Mouse (Mus musculus): ENCODE results near the gene Nrxn2. TPM values are rescaled to one million over a fixed set of nuclear protein-coding genes. Genes with fewer than 3 reads are reported as not detected.

The Nrxn2 gene
- total and polyA plus RNA-seq, 3 experiments = 0.20 to 0.71 (median 0.30) TPM

DNA sequence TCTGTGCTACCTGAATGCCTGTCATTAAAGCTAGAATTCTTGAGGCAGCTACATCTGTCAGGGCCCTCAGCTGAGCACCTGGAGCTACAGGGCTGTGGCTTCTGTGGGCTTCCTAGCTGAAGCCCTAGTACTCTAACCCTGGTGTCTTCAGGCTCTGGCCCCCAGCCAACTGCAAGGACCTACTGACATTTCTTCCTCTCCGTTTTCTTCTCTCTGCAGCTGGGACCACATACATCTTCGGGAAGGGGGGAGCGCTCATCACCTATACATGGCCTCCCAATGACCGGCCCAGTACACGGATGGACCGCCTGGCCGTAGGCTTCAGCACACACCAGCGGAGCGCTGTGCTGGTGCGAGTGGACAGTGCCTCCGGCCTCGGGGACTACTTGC lies 86.1 kb downstream of the Nrxn2 start:
- H3K9me3 ChIP-seq (replicated peaks; ENCODE audit: low read length) = no peaks in the 10 kb centered on the region
- H3K27me3 ChIP-seq (replicated peaks) = peaks cover 95% of the 10 kb centered on the region
- no peak for DNase-seq (ENCODE audit: extremely low read depth)
- H3K4me1 ChIP-seq (ENCODE audit: control insufficient read depth in 1 of 2, insufficient read depth in 2 of 2) = peaks cover 4 to 28% of the 10 kb centered on the region in 2 experiments; a peak in 3 of 4 replicates
- H3K27ac ChIP-seq (ENCODE audit: insufficient read depth, low read depth) = no peak overlapping the region
- H3K4me2 ChIP-seq (ENCODE audit: insufficient read depth, low read depth, poor library complexity, severe bottlenecking) = no peak overlapping the region
- in situ Hi-C loops (cut with MboI; ENCODE audit: low pct_ligation_motif_present, low pct_unique_long_range_greater_than_20kb, low sequenced_read_pairs) = loop anchor here (5.0 kb wide), 1 partner anchor 38 kb away; the partner anchor contains the start of gene Slc22a12
- dilution Hi-C loops (cut with MboI; ENCODE audit: extremely low pct_ligation_motif_present, extremely low pct_unique_long_range_greater_than_20kb, low sequenced_read_pairs) = no loop called here
- H3K79me2 ChIP-seq (replicated peaks; ENCODE audit: control insufficient read depth, extremely low read depth, insufficient read depth, poor library complexity, severe bottlenecking) = no peaks in the 10 kb centered on the region
- H3K9ac ChIP-seq (ENCODE audit: insufficient read depth, low read depth) = no peak overlapping the region
- no peaks in the 10 kb centered on the region for H3K36me3 ChIP-seq (replicated peaks in 1 of 2; ENCODE audit: control insufficient read depth in 1 of 2, insufficient read depth in 1 of 2, low read length in 1 of 2)
- TF ChIP-seq PAX5 (IDR thresholded peaks at IDR 0.05; ENCODE audit: low read length) (no peak), CHD2 (IDR thresholded peaks at IDR 0.05; ENCODE audit: low read length) (no peak), USF2 (conservative IDR thresholded peaks at IDR 0.05; ENCODE audit: low read depth, low read length) (no peak), ZNF384 (IDR thresholded peaks at IDR 0.05; ENCODE audit: low read depth, low read length) (no peak), EP300 (IDR thresholded peaks at IDR 0.05; ENCODE audit: low read length) (no peak), POLR2A (IDR thresholded peaks at IDR 0.05; ENCODE audit: low read depth, low read length) (no peak), USF1 (IDR thresholded peaks at IDR 0.05; ENCODE audit: low read depth, low read length) (no peak), MAX (IDR thresholded peaks at IDR 0.05; ENCODE audit: low read length) (no peak), POLR2AphosphoS2 (IDR thresholded peaks at IDR 0.05; ENCODE audit: low read depth, low read length) (no peak), JUN (IDR thresholded peaks at IDR 0.05; ENCODE audit: insufficient read depth, low read depth, low read length) (no peak), UBTF (IDR thresholded peaks at IDR 0.05; ENCODE audit: low read depth, low read length) (no peak), RCOR1 (conservative IDR thresholded peaks at IDR 0.05; ENCODE audit: low read depth, low read length) (no peak), MEF2A (IDR thresholded peaks at IDR 0.05; ENCODE audit: borderline replicate concordance, low read depth, low read length) (no peak), KAT2A (IDR thresholded peaks at IDR 0.05; ENCODE audit: insufficient replicate concordance, low read length) (no peak), ZKSCAN1 (IDR thresholded peaks at IDR 0.05; ENCODE audit: borderline replicate concordance, low read depth, low read length) (no peak)
- no peak overlapping the region for H3K4me3 ChIP-seq (replicated peaks in 1 of 3; ENCODE audit: low read depth in 2 of 3, low read length in 2 of 3, poor library complexity in 1 of 3)

DNA sequence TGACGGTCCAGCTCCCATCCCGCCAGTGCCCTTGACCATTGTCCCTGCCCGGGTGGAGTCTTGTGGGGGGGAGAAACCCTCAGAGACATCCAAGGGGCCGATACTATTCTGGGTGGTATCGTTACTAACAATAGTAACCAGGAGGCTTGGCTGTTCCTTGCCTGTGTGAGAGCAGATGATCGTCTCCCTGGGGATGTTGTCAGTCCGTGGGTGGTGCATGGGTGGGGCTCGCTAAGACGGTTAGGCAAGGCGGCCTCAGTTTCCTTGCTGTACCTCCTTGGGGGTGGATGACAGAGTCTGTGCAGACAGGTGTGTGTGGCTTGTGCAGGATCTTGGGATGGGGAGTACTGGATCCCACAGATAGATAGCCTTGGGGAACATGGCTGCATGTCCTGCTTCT lies 88.9 kb downstream of the Nrxn2 start:
- H3K9me3 ChIP-seq (replicated peaks; ENCODE audit: low read length) = no peaks in the 10 kb centered on the region
- H3K4me1 ChIP-seq (ENCODE audit: control insufficient read depth in 1 of 2, insufficient read depth in 2 of 2) = peaks cover 4 to 23% of the 10 kb centered on the region in 2 experiments; a peak in 3 of 4 replicates
- no peaks in the 10 kb centered on the region for H3K36me3 ChIP-seq (replicated peaks in 1 of 2; ENCODE audit: control insufficient read depth in 1 of 2, insufficient read depth in 1 of 2, low read length in 1 of 2)
- H3K4me2 ChIP-seq (ENCODE audit: insufficient read depth, low read depth, poor library complexity, severe bottlenecking) = no peak overlapping the region
- H3K79me2 ChIP-seq (replicated peaks; ENCODE audit: control insufficient read depth, extremely low read depth, insufficient read depth, poor library complexity, severe bottlenecking) = no peaks in the 10 kb centered on the region
- in situ Hi-C loops (cut with MboI; ENCODE audit: low pct_ligation_motif_present, low pct_unique_long_range_greater_than_20kb, low sequenced_read_pairs) (loop anchor here (5.0 kb wide), 1 partner anchor 35 kb away; the partner anchor contains the start of gene Slc22a12), dilution Hi-C loops (cut with MboI; ENCODE audit: extremely low pct_ligation_motif_present, extremely low pct_unique_long_range_greater_than_20kb, low sequenced_read_pairs) (no loop called here)
- H3K9ac ChIP-seq (ENCODE audit: insufficient read depth, low read depth) = no peak overlapping the region
- no peak overlapping the region for H3K27ac ChIP-seq (ENCODE audit: insufficient read depth, low read depth)
- TF ChIP-seq MYC (IDR thresholded peaks at IDR 0.05; ENCODE audit: low read depth, low read length) (no peak), CHD2 (IDR thresholded peaks at IDR 0.05; ENCODE audit: low read length) (no peak), KAT2A (IDR thresholded peaks at IDR 0.05; ENCODE audit: insufficient replicate concordance, low read length) (no peak), MEF2A (IDR thresholded peaks at IDR 0.05; ENCODE audit: borderline replicate concordance, low read depth, low read length) (no peak), ZMIZ1 (IDR thresholded peaks at IDR 0.05; ENCODE audit: low read depth, low read length) (no peak), CTCF (conservative IDR thresholded peaks at IDR 0.05 in 1 of 2, IDR thresholded peaks at IDR 0.05 in 1 of 2; ENCODE audit: low read depth in 2 of 2, low read length in 2 of 2) (no peak), ELF1 (IDR thresholded peaks at IDR 0.05; ENCODE audit: low read depth, low read length) (no peak), BHLHE40 (IDR thresholded peaks at IDR 0.05; ENCODE audit: low read depth, low read length) (no peak), GABPA (IDR thresholded peaks at IDR 0.05; ENCODE audit: insufficient replicate concordance, low read depth, low read length) (no peak), IRF4 (IDR thresholded peaks at IDR 0.05; ENCODE audit: low read depth, low read length) (no peak), NELFE (IDR thresholded peaks at IDR 0.05; ENCODE audit: low read depth, low read length) (no peak)
- no peak for DNase-seq (ENCODE audit: extremely low read depth)
- H3K27me3 ChIP-seq (replicated peaks) = peaks cover 95% of the 10 kb centered on the region
- no peak overlapping the region for H3K4me3 ChIP-seq (replicated peaks in 1 of 3; ENCODE audit: low read depth in 2 of 3, low read length in 2 of 3, poor library complexity in 1 of 3)

Data from CH12.LX (cell line).